Mouse (Mus musculus): Measurements from ENCODE around the gene Slc25a29.

Slc25a29 gene

GRCm38 (mm10) chr12:108834337-108834736 lies 1.3 kb downstream of the Slc25a29 start:
- DNase-seq (ENCODE audit: low read depth, low spot score) = no peak

DNA sequence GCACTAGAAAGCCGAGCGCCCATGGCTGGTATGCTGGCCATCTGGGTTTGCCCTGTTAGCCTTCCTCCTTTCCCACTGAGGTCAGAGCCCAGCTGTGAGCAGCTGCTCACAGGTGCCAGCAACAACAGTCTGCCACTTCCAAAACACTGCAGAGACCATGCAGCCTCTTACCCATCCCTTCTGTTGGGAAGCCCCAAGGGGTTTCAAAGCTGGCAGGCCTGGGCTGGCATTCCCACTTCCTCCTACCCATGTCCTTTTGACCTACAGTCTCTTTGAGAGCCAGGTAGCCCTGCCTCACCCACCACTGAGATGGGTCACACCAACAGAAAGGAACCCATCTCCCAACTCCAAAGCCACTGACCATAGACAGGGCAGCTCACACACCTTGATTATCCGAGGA lies 2.3 kb downstream of the Slc25a29 start:
- no peak for DNase-seq (ENCODE audit: low read depth, low spot score)

- no peak for DNase-seq (ENCODE audit: low read depth, low spot score)
Observed at GRCm38 (mm10) chr12:108832851-108833250, 2.8 kb downstream of the Slc25a29 start.

DNA sequence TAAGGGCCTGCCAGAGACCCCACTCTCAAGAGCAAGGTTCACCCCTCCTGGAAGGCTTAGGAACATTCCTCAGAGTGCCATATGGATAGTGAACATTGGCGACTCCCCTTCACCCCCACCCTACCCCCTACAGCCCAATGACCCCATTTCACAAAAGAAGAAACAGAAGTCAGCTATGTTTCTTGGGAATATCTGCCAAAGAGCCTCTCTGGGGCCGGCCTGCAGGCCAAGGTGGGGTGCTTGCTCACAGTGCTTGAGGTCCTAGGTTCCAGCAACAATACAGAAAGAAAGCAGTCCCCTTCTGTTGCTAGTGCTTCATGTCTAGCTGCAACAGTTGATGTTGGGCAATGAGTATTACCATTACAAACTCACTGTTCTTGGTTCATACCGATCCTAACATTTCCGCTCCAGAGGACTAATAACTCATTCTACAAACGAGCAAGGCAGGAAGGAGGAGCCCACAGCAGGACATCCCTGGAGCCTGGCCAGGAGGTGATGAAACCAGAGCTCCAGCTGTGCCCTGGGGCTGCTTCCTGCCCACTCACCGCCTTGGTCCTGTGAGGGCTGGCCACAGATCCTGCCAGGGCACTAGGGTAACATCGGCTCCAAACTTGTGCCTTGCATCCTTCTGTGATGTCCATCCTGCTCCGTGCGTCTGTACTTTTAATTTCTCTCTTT lies 3.6 kb downstream of the Slc25a29 start:
- DNase-seq (ENCODE audit: low read depth, low spot score) = no peak

GRCm38 (mm10) chr12:108830358-108830757 lies 5.3 kb downstream of the Slc25a29 start:
- DNase-seq (ENCODE audit: low read depth, low spot score) = no peak

DNA sequence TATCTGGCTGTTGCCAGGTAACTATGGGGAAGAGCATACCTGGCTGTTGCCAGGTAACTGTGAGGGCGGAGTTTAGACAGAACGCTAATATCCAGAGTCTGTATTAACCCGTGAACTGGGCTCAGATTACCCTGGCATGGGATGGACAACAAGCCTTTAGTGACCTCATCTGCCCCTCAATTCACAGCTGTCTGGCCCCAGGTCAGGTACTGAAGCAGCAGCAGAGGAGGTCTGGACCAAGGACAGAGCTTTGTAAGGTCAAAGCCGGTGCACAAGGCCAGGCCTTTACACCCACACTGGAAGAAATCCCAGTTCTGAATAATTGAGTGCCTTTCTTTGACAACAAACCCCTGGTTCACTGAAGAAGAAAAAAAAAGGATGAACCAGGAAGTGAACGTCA lies 6.0 kb downstream of the Slc25a29 start:
- no peak for DNase-seq (ENCODE audit: low read depth, low spot score)

DNA sequence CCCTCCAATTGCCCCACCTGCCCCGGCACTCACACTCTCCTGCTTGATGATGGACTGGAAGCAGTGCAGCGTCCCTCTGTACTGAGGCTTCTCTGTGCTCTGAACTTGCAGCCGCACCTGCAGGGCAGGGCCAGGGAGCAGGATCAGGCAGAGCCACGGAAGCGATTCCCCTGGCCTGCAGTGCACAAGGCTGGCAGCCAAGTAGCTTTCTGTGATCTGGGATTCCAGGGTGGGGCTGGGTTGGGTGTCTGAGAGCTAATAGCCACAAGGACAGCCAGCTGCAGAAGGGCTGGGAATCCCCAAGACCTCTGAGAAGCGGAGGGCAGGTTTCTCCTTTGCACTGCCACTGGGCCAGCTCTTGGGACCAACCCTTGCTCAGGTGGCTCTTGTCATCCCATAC lies 8.0 kb downstream of the Slc25a29 start:
- DNase-seq (ENCODE audit: low read depth, low spot score) = no peak

DNA sequence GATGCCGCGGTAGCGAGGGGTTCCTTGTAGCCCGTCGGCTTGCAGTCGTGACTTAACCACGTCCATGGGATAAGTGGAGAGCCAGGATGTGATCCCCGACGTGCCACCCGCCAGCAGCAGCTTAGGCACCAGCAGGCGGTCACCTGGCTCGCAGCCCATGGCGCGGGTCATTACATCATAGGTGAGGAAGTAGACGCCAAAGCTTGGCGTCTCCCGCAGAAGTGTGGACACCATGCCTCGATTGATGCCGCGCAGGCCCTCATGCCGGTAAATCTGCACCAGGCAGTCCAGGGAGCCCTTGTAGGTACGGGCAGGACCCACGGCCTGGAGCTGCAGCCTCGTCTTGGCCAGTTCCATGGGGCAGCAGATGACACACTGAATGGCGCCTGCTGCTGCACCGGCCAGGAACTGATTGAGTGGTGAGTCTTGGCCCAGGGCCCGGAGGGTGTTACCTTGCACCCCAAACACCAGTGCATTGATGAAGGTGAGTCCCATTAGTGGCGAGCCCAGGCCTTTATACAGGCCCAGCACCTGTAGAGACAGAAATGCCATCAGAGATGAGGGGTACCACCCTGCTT lies 8.6 kb downstream of the Slc25a29 start:
- no peak for DNase-seq (ENCODE audit: low read depth, low spot score)

DNA sequence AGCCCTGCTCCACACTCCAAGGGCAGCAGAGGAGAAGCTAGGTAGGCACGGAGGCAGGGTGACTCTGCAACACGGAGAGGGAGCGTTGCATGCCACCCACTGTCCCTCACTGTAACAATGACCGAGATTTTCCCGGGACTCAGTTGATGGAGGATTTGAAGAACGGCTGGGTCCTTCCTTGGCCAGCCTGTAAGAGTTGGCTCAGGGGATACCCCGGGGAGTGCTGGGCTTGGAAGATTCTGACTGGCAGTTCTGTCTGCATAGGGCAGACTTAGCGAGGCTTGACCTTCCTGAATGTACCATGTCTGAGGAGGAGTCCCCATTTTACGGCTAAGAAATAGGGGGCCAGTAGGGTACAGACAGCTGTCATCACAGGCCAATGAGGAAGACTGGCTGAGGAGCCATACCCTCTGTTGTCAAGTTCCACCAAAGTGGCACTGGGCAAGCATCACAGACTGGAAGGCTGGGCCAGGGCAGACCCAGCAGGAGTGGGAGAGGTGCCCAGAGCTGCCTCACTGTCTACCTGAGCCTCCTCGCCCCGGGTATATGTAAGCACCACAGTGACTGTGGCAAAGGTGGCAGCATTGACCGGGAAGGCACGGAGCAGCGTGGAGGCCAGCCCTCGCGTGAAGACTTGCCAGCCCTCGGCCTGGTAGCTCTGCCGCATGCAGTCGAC lies 9.3 kb downstream of the Slc25a29 start:
- DNase-seq (ENCODE audit: low read depth, low spot score) = no peak

DNA sequence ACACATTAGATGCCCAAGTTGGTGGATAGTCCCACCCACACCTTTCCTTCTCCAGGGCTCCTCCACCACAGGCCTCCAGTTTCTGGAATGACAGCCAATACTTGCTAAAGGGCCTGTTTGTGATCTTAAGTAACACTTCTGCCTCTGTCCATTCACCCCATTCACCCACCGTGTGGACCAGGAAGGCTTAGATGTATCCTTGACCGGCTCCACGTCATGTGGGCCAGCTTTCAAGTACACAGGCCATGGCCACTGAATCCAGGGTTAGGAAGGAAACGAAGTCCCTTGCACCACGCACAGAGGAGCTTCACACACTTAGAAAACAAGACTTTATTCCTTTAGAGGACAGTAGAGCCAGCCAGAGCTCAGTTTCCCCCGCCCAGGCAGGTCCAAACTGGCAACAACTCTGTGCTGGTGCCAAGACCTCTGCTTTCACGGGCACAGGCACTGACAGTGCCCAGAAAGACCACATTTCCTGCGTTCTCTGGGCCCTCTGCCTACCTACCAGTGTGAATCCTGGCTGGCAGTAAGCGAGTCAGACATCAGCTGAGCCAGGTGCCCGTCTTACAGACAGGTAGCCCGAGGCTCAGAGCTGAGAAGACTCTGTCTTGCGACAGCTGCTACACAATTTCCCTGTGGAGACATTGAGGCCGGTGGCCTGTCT lies 10.0 kb downstream of the Slc25a29 start:
- no peak for DNase-seq (ENCODE audit: low read depth, low spot score)

- no peak for DNase-seq (ENCODE audit: low read depth, low spot score)
Observed at GRCm38 (mm10) chr12:108824225-108824874, 11.3 kb downstream of the Slc25a29 start.

DNA sequence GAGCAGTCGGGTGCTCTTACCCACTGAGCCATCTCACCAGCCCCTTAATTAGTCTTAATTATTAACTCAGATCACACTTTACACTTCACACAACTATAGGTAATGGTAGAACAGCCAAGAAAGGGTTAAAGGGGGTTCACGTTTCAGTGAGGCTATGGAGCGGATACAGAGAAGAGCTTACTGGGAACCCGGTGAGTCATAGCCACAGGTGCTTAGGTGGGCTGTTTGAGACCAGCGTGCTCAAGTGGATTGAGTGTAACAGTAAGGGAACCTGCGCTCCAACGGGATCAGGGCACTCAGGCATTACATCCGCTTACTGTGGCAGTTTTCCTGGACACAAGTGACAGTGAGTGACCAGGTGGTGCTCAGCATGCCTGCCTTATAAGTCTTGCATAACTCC lies 12.6 kb downstream of the Slc25a29 start:
- DNase-seq (ENCODE audit: low read depth, low spot score) = no peak

DNA sequence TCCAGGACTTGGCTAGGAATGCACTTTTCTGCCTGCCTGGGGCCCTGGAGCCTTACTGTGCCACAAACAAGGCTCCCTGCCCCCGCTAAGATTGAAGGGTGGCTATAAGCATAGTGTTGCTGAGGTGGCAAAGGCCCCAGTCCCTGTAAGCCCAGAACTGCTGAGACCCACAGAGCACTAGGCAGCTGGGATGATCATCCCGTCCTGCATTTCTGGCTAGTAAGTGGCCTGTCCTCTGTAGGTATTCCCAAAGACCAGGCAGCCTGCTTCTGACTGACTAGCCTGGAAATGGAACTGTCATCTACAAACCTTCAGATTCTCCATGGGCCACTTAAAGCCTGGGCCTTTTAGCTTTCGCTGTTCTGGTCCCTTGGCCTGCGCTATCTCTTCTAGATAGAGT lies 15.2 kb downstream of the Slc25a29 start:
- no peak for DNase-seq (ENCODE audit: low read depth, low spot score)

- no peak for DNase-seq (ENCODE audit: low read depth, low spot score)
Observed at GRCm38 (mm10) chr12:108816569-108816968, 19.1 kb downstream of the Slc25a29 start.

- DNase-seq (ENCODE audit: low read depth, low spot score) = no peak
Observed at GRCm38 (mm10) chr12:108814470-108814869, 21.2 kb downstream of the Slc25a29 start.

- DNase-seq (ENCODE audit: low read depth, low spot score) = no peak
Observed at GRCm38 (mm10) chr12:108812463-108812862, 23.2 kb downstream of the Slc25a29 start.

GRCm38 (mm10) chr12:108811133-108811532 lies 24.6 kb downstream of the Slc25a29 start:
- DNase-seq (ENCODE audit: low read depth, low spot score) = peak; percentile 45

DNA sequence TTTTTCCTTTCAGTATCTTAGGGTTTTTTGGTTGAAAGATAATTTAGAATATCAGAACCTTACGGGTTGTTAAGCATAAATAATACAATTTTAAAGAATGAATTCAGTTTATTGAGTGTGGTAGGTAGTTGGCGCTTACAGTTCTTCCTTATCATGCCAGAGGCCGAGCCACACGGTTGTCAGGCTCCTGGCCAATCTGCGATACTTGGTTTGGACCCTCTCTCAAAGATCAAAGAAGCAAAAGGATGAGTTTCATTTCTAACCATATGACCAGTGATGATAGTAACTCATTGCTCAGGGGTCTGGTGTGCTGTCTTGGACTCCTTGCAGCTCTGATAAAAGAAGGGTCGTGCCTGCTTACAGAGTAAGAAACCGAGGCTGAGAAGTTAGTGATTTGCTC lies 25.4 kb downstream of the Slc25a29 start:
- DNase-seq (ENCODE audit: low read depth, low spot score) = no peak

GRCm38 (mm10) chr12:108809771-108810170 lies 25.9 kb downstream of the Slc25a29 start:
- no peak for DNase-seq (ENCODE audit: low read depth, low spot score)

DNA sequence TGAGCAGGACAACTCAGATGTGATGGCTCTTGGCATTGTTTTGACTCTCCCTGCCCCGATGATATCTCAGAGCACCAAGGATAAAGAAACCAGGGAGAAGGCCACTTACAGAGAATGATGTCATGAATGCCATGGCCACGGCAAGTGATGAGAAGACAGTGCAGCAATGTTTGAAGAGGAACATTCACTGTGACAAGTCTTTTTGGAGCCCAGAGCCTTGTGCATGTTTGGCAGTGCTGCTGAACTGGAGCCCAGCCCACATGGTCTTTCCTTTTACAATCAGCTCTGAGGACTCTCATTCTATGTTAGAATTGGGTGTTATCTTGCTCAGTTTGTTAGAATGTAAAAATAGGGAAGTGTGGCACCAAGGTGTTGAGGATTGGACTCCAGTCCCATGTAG lies 27.2 kb downstream of the Slc25a29 start:
- no peak for DNase-seq (ENCODE audit: low read depth, low spot score)

- DNase-seq (ENCODE audit: low read depth, low spot score) = no peak
Observed at GRCm38 (mm10) chr12:108804388-108804787, 31.3 kb downstream of the Slc25a29 start.

DNA sequence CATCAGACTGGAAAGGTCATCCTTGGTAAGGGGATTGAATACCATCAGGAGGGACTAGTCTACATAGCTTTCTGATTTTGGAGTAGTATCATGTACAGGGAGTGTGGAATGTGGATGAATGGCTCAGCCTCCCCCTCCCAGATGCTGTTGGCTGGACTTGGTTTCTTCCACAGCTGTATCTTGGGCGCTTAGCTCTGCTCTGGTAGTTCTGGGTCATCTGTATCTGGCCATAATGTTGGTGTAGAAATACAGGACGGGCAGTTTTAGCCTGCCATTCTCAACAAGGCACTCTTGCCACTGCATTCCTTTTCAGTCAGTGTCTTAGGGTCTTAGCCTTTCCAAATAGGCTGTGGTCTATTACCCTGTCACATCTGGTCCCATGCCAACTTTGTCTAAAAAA lies 34.1 kb downstream of the Slc25a29 start:
- DNase-seq (ENCODE audit: low read depth, low spot score) = no peak

All from A20 (cell line).